Mouse (Mus musculus) T-helper 1 cell (primary cell): ENCODE measurements around the gene Mid1.

Experiments used
- in situ Hi-C: fragments of 300-600 bp; cut with MboI, MseI; formaldehyde crosslinking; loops from one replicate; pipeline ENCODE4 v1.15.1; 2025; ENCODE audit warnings: high pct_unique_total_duplicates

The Mid1 gene

DNA sequence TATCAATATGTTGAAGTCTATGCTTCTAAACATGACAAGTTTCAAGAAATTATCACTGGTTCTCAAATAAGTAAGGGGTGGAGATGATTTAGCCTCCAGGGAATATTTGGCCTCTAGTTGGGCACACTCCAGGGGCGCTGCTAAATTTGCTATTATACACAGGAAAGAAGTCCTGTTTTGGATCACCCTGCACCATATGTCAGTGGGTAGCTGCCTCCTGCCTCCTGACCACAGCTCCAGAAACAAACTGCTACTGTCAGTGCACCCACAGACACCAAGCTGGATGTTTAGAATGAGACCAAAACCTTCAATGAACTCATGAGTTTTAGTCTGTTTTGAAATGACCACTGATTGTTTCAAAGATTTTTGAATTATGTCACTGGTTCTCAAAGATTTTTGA lies 128.7 kb downstream of the Mid1 start:
- in situ Hi-C loops, result no loop called here

GRCm38 (mm10) chrX:169826947-169827346 lies 141.9 kb downstream of the Mid1 start:
- in situ Hi-C loops, result no loop called here

DNA sequence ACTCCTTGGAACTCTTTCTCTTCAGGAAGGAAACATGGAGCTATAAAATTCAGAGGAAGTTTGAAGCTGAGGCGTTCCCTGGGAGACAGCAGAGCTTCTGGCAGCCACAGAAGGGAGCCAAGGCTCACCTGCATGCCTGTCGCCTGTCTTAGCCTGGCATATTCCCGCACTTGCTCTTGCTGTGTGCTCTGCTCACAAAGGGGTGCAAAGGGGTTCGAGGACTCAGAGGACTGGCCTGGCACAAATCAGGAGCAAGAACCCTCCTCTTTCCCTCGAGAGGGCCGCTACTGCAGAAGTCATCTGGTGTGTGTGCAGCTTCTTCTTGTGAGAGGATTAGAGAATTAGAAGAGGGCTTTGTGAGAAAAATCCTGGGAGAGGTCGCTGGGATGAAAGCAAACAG lies 142.7 kb downstream of the Mid1 start:
- in situ Hi-C loops, result no loop called here

DNA sequence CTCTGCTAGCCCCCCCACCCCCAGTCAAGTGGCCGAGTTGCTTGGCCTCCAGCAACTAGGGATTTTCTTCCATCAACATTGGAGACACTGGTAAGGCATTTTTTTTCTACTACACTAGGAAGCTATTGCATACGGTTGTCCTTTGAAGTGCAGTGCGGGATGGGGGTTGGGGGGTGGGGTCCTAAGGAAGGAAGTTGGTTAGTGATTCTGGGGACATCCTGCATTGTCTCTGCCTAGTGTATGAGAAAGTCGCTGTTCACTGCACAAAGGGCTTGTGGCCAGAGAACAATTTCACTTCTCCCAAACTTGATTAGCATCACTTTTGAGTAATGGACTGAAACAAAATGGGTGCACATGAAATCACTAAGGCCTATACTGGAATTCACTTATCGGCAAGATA lies 143.1 kb downstream of the Mid1 start:
- in situ Hi-C loops, result no loop called here

GRCm38 (mm10) chrX:169830052-169830451 lies 145.1 kb downstream of the Mid1 start:
- in situ Hi-C loops, result no loop called here

- in situ Hi-C loops, result no loop called here
Observed at GRCm38 (mm10) chrX:169837947-169838649, 153.1 kb downstream of the Mid1 start.

- in situ Hi-C loops, result no loop called here
Observed at GRCm38 (mm10) chrX:169838650-169838971, 153.6 kb downstream of the Mid1 start.

DNA sequence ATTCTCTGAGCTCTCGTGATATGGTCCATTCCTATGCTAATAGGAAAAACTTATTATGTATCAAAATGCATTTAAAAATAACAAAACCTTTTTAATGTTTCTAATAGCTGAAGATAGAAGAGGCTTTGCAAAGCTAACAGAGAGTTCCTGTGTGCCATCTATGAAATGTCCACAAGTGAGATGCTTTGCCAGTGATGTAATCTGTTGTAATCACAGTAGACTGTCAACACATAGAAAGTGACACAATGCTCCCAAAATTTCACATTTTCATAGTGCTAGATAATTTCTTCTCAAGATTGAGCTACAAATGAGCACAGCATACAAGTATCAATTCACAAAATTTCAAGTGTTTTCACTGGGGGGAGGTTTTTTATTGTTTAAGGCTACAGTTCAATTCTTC lies 158.3 kb downstream of the Mid1 start:
- in situ Hi-C loops, result no loop called here

- in situ Hi-C loops, result no loop called here
Observed at GRCm38 (mm10) chrX:169844150-169844772, 159.3 kb downstream of the Mid1 start.

- in situ Hi-C loops, result no loop called here
Observed at GRCm38 (mm10) chrX:169846187-169846586, 161.2 kb downstream of the Mid1 start.

- in situ Hi-C loops, result no loop called here
Observed at GRCm38 (mm10) chrX:169861194-169861720, 176.3 kb downstream of the Mid1 start.

DNA sequence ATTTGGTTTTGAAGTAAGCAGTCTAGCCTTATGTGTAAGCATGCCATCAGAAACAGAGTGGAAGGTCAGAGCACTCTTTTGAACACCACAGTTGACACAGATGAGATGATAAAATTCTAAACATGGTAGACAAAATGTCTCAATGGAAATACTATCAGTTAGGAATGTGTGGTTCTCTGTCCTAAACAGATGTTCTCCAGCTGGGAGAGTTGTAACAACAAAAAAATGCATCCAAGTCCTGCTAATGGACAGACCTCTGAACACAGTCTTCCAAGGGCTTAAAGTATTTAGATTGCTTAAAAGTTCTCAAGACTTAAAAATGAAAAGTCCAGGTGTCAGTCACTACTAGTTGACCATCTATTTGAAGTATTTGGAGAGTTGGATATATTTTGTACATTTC lies 177.4 kb downstream of the Mid1 start:
- in situ Hi-C loops, result no loop called here

DNA sequence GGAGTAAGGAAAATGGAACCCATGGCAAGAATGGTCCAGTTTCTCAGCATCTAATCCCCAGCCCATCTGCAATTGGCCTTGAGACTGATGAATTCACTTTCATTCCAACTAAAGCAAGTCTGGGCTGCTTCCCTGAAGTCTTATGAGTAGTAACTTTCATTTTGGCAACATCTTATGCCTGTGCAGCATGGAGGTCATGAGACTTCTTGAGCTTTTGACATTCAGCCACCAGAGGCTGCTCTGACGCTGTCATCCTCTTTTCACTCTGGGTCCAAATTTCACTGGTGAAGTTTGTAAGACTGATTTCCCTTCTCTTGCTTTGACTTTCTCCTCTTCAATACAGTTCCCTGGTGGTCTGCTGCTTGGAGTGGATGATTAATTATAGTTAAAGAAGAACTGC lies 177.8 kb downstream of the Mid1 start:
- in situ Hi-C loops, result no loop called here

DNA sequence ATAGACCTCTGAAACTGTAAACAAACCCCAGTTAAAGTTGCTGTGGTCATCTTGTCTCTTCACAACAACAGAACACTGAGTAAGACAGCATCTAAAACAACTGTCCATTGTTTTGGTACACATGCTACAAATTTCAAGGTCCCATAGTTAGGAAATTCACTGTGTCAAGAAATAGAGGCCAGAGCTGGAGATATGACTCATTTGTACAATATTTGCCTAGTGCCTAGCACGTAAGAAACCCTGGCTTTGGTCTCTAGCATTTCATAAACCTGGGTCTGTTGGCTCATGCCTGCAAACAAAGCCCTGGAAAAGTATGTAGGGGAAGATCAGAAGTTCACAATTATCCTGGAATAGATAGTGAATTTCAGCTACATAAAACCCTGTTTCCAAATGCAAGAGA lies 178.8 kb downstream of the Mid1 start:
- in situ Hi-C loops, result no loop called here

DNA sequence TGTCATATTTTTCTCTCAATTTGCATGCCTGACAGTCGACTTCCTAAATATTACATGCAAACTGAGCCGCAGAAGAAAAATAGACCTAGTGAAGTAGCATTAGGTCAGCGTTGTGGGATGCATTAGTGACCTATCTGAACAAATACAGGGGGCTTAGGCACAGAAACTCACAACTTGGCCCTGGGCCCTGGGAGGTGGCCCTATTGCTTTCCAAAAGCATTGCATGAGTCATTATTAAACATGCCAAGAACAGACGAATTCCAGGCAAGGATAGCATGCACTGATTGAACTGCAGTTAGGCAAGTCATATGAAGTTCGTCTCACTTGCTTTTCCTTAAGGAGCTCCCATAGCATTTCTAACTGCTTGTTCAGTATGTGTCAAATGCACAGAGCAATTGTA lies 183.2 kb downstream of the Mid1 start:
- in situ Hi-C loops, result no loop called here

- in situ Hi-C loops, result no loop called here
Observed at GRCm38 (mm10) chrX:169874475-169874874, 189.5 kb downstream of the Mid1 start.

DNA sequence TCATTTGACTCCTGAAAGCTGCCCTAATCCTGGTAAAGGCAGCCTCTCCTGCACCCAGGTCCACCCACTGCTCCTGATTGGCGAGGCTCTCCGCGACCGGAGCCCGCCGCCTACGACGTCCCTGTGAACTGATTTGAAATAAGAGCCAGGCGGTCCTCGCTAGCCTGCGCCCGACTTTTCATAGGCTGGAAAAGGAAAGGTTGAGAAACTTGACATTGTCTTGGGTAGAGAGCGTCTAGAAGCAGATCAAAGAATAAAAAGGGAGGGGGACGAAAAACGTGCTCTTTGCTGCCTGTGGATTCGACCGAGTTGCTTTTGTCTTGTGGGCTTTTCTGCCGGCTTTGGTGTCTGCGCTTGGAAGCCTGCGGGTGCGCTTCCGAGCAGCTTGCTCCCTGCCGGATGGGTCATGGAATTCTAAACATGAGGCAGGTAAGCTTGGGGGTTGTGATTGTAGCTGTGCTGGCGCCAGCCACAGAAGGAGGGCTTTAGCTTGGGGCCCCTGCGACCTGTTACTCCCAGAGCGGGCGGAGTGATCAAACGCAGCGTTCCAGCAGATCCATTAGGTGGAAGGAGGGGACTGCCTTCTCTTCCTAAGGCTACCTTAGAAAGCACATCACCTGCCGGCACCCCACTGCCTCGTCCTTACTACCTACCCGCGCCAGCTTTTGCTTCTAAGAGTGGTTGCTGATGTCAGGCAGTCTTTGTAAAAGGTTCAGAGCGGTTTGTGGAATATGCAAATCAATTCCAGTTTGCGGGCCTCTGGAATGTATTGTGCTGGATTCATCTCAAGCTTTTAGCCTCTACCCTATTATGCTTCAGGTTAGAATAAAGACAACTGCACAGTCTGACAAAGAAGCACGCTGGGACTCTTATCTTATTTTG lies 194.7 kb downstream of the Mid1 start:
- in situ Hi-C loops, result loop anchor here (10.0 kb wide), 1 partner anchor 1235 kb away; no protein-coding TSS in a partner anchor

- in situ Hi-C loops, result loop anchor here (10.0 kb wide), 1 partner anchor 1236 kb away; no protein-coding TSS in a partner anchor
Observed at GRCm38 (mm10) chrX:169880363-169880711, 195.3 kb downstream of the Mid1 start.

DNA sequence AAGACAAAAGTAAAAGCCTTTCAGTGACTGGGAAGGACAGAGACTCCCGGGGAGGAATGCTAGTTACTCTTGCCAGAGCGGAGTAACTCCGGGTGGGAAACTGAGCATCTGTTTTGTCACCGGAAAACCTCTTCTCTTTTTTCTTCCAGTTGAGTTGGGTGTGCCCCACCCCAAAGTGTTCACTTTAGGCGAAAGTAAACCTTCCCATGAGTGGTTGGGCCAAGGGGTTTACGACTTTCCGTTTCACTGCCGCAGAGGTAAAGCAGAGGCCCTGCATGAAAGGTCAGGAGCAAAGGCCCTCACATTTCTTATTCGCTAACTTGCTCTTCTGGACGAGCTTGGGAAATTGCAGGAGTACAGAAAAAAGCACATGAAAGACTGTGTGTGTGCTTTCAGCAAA lies 195.8 kb downstream of the Mid1 start:
- in situ Hi-C loops, result loop anchor here (10.0 kb wide), 1 partner anchor 1236 kb away; no protein-coding TSS in a partner anchor

DNA sequence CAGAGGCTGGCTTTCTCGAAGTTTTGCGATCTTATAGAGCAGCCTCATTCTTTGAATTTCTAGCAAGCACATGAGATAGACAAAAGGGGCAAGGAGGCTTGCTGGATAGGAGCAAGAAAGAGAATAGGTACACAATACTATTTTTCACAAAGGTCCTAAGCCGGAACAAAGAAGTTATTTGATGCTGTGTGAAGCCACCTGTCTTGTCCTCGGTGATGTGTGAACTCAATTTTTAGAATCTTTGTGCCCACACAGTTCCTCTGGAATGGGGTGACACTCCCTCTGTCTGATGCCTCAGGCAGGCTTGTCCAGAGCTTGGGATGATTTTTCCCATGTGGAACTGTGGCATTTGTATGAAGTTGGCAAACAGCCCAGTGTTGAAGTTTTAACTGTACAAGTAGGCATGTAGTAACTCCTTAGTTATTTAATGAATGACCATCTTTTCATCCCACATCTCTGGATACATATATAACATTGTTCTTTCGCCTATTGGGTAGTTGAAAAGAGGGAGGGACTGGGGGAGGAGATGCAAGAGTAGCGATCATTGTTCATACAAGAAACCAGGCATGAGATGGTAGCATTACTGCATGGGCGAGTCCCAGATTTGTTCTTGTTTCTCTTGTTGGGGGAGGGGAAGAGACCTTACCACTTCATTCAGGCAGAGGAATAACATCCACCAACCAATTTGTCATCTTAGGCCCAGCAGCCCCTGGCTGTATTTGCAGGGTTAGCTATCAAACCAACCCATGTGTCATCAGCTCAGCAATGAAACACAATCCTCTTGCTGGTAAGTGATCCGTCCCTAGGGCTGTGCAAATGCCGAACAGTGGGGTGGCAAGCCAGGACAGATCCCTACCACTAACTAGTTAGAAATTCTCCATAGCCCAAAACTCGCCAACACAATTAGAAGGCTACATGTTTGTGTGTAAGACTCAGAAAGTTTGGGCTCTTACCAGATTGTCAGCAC lies 196.5 kb downstream of the Mid1 start:
- in situ Hi-C loops, result loop anchor here (10.0 kb wide), 1 partner anchor 1237 kb away; no protein-coding TSS in a partner anchor

DNA sequence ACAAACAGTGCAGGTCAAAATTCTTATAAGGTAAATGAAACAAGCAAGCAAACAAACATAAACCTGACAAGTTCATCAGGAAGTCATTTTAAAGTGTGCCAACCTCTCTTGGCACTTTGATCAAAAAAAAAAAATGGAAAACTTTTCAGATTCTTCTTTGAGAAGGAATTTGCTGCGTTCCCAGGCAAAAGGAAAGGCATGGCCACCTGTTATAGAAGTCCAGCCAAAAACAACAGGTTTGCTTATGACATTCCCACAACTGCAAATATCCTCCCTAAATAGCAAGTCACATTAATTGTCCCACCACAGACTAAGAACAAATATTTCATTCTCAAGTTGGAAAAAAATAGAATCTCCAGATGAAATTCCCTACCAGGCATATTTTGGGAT lies 197.2 kb downstream of the Mid1 start:
- in situ Hi-C loops, result loop anchor here (10.0 kb wide), 1 partner anchor 1237 kb away; no protein-coding TSS in a partner anchor
